Mouse (Mus musculus) cerebellum, adult 11-12 months (tissue): Measurements from ENCODE around the gene Gse1.
A peak's percentile ranks its signal among the peaks of the same experiment; 100 is the strongest.

Source experiments
- DNase-seq: peaks from one replicate; pipeline ENCODE4 v3.0.0; 2022

Gene Gse1

DNA sequence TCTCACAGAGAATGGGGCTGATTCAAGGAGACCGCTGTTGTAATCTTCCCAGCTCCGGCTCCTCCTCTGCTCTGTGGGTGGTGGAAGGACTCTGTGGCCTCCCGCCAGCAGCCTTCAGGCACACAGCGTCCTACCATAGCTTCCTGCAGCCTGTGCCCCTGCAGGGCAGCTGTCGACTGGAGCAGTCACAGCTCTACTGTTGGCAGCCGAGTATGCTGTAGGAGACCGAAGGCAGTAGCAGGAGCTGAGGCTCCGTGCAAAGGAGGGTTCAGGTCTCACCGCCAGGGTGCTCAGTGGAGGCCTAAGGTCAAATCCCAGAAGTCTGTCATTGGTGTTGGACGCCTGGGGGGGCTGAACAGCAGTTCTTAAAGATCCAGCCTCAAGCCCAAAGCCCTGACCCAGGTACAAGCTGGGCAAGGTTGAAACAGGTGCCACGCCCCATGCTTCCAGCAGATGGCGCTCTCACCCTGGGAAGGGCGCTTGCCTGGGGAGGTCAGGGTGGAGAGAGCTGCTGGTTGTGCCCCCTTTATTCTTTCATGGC is 72.4 kb downstream of the Gse1 start:
- DNase-seq: peak; percentile 76

DNA sequence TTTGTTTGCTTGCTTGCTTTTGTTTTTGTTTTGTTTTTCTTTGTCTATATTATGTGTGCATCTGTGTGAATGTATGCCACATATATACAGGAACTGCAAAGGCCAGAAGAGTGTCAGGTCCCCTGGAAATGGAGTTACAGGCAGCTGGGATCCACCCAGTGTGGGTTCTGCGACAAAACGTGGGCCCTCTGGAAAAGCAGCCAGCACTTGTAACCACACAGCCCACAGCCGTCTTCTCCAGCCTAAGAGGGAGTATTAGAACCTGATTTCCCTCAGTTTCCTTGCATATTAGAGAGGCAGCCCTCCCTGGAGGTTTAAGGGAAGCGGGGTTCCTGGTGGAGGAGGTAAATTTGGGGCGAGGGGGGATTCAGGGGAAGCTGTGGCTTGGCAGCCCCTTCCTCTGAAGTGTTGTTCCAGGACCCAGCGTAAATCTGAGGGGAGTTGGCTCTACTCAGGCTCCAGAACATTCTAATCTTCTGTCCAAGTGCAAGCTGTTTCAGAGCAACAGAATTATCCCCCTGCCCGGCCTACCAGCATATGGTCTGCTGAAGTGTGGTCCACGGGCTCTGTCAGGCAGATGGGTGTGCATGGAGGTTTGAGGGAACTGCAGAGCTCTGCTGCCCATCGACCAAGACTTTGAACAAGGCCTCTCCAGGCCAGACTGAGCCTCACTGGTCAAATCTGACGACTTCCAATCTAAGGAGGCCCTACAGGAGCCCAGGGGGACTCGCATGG is 74.9 kb downstream of the Gse1 start:
- DNase-seq: no peak

DNA sequence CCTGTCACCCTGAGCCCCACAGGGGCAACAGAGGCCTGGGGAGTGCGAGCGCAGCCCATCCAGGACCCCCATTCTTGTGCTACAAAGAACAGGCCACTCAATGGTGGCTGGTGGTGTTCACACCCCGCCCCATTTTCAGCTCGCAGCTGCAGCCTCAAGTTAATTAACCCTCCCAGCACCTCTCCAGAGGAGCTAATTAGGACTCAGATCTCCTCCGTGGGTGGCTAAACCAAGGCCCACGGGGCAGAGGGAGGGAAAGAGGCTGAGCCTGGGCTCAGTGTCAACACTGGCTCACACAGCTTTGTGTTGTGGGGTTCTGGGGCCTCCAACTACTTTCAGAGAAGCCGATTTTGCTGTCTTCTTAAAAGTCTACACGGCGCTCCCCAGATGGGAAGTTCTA is 75.8 kb downstream of the Gse1 start:
- no peak for DNase-seq

- no peak for DNase-seq
Observed at GRCm38 (mm10) chr8:120305800-120306385, 77.6 kb downstream of the Gse1 start.

DNA sequence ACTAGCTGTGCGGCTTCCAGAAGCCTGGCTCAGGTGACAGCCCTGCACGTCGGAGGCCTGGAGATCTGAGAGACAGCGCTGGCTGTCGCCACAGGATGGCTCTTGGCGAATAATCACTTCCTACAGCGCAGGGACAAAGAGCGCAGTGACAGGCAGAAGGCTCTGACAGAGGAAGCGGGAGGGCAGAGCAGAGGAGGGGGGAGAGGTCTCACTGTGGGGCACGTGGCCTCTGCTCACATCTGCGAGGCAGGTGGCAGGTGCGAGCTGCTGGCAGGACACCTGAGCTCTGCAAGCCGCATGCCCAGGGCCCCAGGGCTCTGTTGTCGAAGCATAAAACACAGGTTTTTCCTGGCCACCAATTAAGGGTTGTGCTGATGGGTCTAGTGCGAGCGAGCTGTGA is 78.8 kb downstream of the Gse1 start:
- DNase-seq: no peak

- DNase-seq: no peak
Observed at GRCm38 (mm10) chr8:120307528-120307927, 79.3 kb downstream of the Gse1 start.

- peak; percentile 68 for DNase-seq
Observed at GRCm38 (mm10) chr8:120308131-120308530, 79.9 kb downstream of the Gse1 start.

DNA sequence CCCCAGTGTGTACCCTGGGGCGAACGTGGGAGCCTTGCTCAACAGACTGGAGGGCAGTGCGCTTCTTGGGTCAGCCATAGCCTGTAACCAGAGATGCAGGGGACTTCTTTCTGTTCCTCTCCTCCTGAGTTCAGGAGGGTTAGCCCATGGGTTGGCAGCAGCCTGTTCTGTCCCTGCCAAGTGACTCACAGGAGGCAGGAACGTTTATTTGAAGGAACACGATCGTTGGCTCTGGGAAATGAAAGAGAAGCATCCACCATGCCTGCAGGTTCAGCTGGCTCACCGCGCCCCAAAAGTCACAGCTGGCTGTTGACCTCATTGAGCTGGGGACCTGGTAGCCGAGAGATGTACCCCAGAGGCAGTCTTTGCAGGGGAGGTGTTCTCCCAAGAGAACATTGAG is 80.3 kb downstream of the Gse1 start:
- peak; percentile 61 for DNase-seq

DNA sequence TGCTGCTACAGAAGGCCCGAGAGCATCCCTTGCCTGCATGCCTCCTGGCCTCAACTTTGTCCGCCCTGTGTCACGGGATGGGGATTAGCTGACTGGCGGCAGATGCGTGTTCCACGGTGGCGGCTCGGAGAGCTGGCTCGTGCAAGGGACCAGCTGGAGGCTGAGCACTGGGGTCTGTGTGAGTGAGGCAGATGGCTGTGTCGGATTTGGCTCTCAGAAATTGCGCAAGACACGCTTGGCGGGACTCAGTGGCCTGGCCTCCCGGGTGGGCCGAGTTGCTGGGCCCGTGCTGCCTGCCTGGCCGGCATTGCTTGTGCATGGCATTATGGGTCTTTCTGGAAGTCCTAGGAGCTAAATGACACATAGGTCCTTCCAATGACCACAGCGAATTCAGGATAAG is 81.1 kb downstream of the Gse1 start:
- DNase-seq: peak; percentile 73

DNA sequence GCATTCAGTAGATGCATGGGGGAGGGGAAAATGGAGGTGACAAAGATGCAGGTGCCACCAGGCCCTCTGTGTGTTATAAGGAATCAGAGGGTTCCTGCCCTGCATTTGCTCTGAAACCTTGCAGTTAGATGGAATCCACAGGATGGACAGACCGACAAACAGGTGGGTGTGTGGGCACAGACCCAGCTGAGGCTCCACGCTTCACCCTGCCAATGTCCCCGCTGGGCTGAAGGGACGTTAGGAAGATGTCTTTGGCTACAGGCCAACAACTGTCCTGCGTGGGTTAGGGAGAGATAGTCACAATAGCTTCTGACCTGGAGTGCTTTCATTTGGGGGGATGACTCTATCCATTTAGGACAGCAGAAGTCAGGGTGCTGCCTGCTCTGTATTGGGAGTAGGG is 81.8 kb downstream of the Gse1 start:
- peak; percentile 45 for DNase-seq

DNA sequence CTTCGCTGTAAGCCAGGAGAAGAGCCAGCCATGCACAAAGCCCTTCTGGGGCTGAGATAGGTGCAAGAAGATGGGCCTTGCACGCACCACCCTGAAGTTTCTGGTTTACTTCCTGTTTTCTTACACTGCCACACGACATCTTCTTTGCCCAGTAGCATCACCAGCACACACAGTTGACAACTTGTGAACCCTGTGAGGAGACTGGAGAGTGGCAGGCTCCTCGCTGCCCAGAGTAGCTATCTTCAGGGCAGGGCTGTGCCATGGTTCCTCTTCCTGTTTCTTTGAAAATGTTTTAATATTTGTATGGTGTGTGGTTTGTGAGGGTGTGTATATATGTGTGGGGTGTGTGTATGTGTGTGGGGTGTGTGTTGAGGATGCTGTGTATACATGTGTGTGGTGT is 84.2 kb downstream of the Gse1 start:
- no peak for DNase-seq

DNA sequence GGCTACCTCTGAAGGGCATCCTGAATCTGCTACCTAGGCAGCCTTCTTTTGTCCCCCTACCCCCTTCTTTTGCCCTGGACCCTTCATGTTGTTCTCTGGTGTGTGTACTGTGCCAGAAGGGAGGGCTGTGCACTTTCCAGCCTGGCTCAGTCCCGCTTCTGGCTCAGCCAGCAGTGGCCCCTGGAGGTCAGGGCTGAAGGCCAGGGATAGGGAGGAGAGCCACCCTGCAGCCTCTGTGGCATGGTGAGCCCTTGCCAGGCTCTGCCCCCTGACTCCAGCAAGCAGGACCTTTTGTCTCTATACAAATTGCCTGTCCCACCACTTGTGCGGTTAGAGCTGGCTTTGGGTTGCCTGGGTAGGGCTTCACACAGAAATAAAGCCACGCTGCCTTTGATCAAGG is 85.4 kb downstream of the Gse1 start:
- no peak for DNase-seq

DNA sequence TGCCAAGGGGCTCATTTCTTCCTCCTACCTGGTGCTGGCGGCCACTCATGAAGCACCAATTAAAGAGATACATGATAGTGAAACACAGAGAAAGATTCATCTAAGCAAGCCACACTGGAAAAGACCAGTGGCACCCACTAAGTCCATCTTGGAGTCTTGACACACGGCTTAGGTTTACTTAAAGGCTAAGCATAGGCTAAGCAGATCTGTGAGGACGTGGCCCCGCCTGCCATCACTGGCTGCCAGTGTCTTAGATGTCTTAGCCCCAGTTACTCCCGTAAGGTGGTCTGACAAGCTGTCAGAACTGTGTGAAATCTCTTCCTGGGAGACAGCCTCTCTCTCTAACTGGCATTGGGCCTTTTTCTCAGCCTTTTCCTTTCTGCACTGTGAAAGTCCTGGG is 86.7 kb downstream of the Gse1 start:
- no peak for DNase-seq

- DNase-seq: no peak
Observed at GRCm38 (mm10) chr8:120315644-120316043, 87.4 kb downstream of the Gse1 start.

DNA sequence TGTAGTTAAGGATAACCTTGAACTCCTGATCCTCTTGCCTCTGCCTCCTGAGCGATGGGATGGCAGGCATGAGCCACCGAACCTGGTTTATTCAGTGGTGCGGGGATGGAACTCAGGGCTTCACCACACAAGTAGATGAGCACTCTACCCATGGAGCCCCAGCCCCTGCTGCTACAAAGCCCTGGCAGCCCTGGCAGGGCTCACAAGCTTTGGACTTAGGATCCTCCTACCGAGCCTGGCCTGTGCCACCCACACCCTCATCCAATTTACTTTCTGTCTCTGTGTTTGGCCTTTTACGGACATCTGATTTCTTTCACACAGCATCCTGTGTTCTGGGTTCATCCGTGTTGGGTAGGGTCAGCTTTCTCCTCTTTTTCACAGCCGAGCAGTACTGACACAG is 88.5 kb downstream of the Gse1 start:
- DNase-seq: no peak

- no peak for DNase-seq
Observed at GRCm38 (mm10) chr8:120317118-120317824, 89.0 kb downstream of the Gse1 start.

GRCm38 (mm10) chr8:120318476-120318991 is 90.3 kb downstream of the Gse1 start:
- no peak for DNase-seq

DNA sequence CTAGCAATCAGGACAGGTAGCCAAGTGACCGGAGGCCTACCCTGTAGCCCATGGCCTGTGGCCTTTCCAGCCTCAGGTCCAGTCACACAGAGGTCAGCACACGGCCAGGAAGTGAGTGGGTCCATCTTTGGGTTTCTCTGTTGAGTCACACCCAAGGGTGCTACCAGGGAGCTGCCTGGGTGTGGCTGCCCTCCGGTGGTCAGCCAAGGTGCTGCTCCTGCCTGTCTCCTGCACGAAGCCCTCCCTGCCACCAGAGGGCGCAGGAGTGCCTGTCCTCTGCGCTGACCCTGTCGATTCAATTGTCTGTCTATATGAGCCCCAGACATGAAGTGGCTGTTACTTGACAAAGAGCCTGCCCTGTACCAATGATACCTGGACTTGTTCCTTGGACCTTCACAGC is 91.2 kb downstream of the Gse1 start:
- DNase-seq: peak; percentile 74

- DNase-seq: no peak
Observed at GRCm38 (mm10) chr8:120320146-120320545, 91.9 kb downstream of the Gse1 start.

DNA sequence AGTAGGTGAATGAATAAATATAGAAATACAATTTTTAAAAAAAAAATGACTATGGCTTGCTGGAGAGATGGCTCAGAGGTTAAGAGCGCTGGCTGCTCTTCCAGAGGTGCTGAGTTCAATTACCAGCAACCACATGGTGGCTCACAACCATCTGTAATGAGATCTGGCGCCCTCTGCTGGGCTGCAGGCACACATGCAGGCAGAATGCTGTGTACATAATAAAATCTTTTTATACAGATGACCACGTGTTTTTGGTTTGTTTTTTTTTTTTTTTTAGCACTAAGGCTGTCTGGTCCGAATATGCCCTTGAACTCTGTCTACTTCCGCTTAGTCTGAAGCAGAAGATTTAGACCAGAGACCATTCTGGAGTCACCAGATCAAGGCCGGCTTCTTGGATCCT is 93.5 kb downstream of the Gse1 start:
- no peak for DNase-seq

DNA sequence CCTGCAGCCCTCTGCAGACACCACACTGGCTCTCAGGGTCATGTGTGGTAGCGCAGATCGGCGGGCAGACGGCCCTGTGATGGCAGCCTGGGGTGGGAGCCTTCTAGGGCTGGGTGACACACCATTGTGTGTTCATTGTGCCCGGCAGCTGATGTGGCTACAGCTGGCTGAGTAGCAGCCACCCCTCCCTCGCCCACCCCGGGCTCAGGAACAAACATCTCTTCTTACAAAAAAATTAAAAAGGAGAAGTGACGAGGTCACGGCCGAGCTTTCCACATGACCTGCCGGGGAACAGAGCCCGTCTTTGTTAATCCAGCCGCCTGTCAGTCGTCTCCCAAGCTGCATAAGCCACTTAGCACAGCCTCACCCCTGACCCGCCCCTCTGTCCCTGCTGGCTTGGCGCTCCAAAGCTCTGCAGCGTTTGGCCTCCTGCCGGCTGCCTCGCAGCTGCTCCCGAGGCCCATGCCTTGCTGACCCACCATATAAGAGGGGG is 94.7 kb downstream of the Gse1 start:
- peak; percentile 65 for DNase-seq

DNA sequence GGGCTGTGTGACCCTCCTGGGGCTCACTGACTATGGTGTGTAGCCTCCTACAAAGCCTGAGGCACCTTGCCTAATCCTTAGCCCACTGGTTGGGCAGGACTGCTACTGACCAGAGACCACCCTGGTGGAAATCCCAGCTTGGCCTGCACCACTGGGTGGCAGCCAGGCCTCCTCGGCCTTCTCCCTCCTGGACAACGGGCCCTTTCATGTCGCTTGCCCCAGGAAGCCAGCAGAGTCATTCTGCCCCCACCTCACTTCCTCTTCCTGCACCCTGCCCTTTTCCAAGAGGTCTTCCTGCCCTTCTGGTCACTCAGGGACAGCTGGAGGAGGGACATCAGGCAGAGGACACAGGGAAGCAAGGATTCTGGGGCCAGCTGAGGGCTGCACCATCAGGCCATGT is 96.3 kb downstream of the Gse1 start:
- no peak for DNase-seq

- DNase-seq: no peak
Observed at GRCm38 (mm10) chr8:120325172-120325767, 97.0 kb downstream of the Gse1 start.
